Mouse (Mus musculus) thymus, adult 2 months (tissue): Measurements from ENCODE around the gene Gphn.

Experiments
- CTCF ChIP-seq: fragments of 200-500 bp; IDR thresholded peaks from 2 replicates; pipeline ENCODE4 v1.5.1; 2012; ENCODE audit warnings: mild to moderate bottlenecking, control low read depth, low read length, moderate library complexity, borderline replicate concordance; ENCODE audit not compliant: control insufficient read depth, poor library complexity, insufficient read depth; ENCODE audit errors: extremely low read depth
- POLR2A ChIP-seq: fragments of 200-500 bp; IDR thresholded peaks from 2 replicates; pipeline ENCODE4 v1.6.1; 2012; ENCODE audit warnings: mild to moderate bottlenecking, low read length, control low read depth, moderate library complexity; ENCODE audit not compliant: control insufficient read depth, poor library complexity, insufficient read depth; ENCODE audit errors: extremely low read depth

- TF ChIP-seq CTCF (no peak), POLR2A (no peak)
These were observed 296.0 kb downstream of the Gphn start for GRCm38 (mm10) chr12:78522176-78522575.
